Comparison of ENCODE assay signal across 9 mouse cellular contexts in genomic region chr9:109039681-109040080, GRCm38 (mm10). TPM values are rescaled to one million over a fixed set of nuclear protein-coding genes. Genes with fewer than 3 reads are reported as not detected.
DNase-seq lines count a peak whose midpoint lies in the region; ATAC-seq and TF ChIP-seq lines count a peak whose summit lies in the region.
"Had no signal": no experiment of that assay in that cellular context is flagged by ENCODE, and none has a peak within 500 bp of the region (broad histone marks: within the 10 kb centered on the region; RNA-seq: fewer than 3 reads in every experiment).

No protein-coding gene starts in this region.

- peak overlapping the region; percentile 66 for H3K4me2 ChIP-seq in lung, embryonic 15.5 days
- H3K4me2 ChIP-seq in myocyte (ENCODE audit: low read depth), result peak overlapping the region; percentile 73

- TF ChIP-seq CTCF in heart, adult 2 months (IDR thresholded peaks at IDR 0.05), result no peak
- no peak for TF ChIP-seq CTCF in embryonic fibroblast, embryonic 13.5 days (IDR thresholded peaks at IDR 0.05; ENCODE audit: borderline replicate concordance, insufficient read depth, low read length)

- no peak for ATAC-seq in lung, embryonic 15.5 days (ENCODE audit: borderline replicate concordance, extremely low read depth, low FRiP score, low TSS enrichment)

- peaks cover 17% of the 10 kb centered on the region for H3K4me1 ChIP-seq in heart, adult 2 months (ENCODE audit: control insufficient read depth, insufficient read depth, low read length)
- H3K4me1 ChIP-seq in lung, embryonic 15.5 days, result peaks cover 30% of the 10 kb centered on the region
- H3K4me1 ChIP-seq in embryonic fibroblast, embryonic 13.5 days (ENCODE audit: control insufficient read depth, insufficient read depth, low read length), result peaks cover 17% of the 10 kb centered on the region; the same call in 1 of the 2 replicates

- H3K27ac ChIP-seq in heart, adult 2 months, result peak overlapping the region; percentile 97
- H3K27ac ChIP-seq in lung, embryonic 15.5 days, result no peak overlapping the region
- no peak overlapping the region for H3K27ac ChIP-seq in embryonic fibroblast, embryonic 13.5 days (ENCODE audit: insufficient read depth, low read length)

- no peaks in the 10 kb centered on the region for H3K9me3 ChIP-seq in lung, embryonic 15.5 days

- no peaks in the 10 kb centered on the region for H3K79me2 ChIP-seq in heart, adult 2 months (replicated peaks; ENCODE audit: control insufficient read depth, insufficient read depth, low read length)
- peaks cover 16% of the 10 kb centered on the region for H3K79me2 ChIP-seq in myocyte (ENCODE audit: control insufficient read depth, insufficient read depth)

- TF ChIP-seq POLR2A in heart, adult 2 months (IDR thresholded peaks at IDR 0.05; ENCODE audit: insufficient read depth, low read depth, low read length), result no peak
- TF ChIP-seq POLR2A in embryonic fibroblast, embryonic 13.5 days (IDR thresholded peaks at IDR 0.05; ENCODE audit: low read depth, low read length), result no peak
- TF ChIP-seq POLR2A in myocyte (IDR thresholded peaks at IDR 0.05; ENCODE audit: insufficient read length, low read depth), result no peak

- 45% methylated on average over 4 of the region's 4 CpGs for WGBS in heart, adult 2 months
- WGBS in lung, embryonic 15.5 days, result 79% methylated on average over 4 of the region's 4 CpGs

- H3K36me3 ChIP-seq in heart, adult 2 months (ENCODE audit: control insufficient read depth, insufficient read depth, low read length), result peaks cover 2% of the 10 kb centered on the region; the same call in 1 of the 2 replicates
- peaks cover 3% of the 10 kb centered on the region; the same call in 1 of the 2 replicates for H3K36me3 ChIP-seq in lung, embryonic 15.5 days
- no peaks in the 10 kb centered on the region for H3K36me3 ChIP-seq in myocyte (ENCODE audit: control insufficient read depth, insufficient read depth)

- H3K9ac ChIP-seq in heart, adult 2 months (ENCODE audit: low read depth, low read length), result peak overlapping the region; percentile 36
- H3K9ac ChIP-seq in lung, embryonic 15.5 days, result peak overlapping the region; percentile 85; the same call in 1 of the 2 replicates

- H3K4me3 ChIP-seq in heart, adult 2 months, result peak overlapping the region; percentile 83
- H3K4me3 ChIP-seq in lung, embryonic 15.5 days, result peak overlapping the region; percentile 86; the same call in 1 of the 2 replicates
- peak overlapping the region; percentile 82 for H3K4me3 ChIP-seq in embryonic fibroblast, embryonic 13.5 days (ENCODE audit: insufficient read depth, low read length)
- peak overlapping the region; percentile 79 for H3K4me3 ChIP-seq in myocyte

- no peaks in the 10 kb centered on the region for H3K27me3 ChIP-seq in heart, adult 2 months (ENCODE audit: control insufficient read depth, insufficient read depth, low read length)
- H3K27me3 ChIP-seq in lung, embryonic 15.5 days, result no peaks in the 10 kb centered on the region
- no peaks in the 10 kb centered on the region for H3K27me3 ChIP-seq in myocyte (ENCODE audit: control insufficient read depth, insufficient read depth, insufficient read length)

- DNase-seq in heart, adult 2 months, result peak in 1 of 2 experiments; percentile 28
- DNase-seq in heart, postnatal 4 days, result no peak
- DNase-seq in lung, adult 18-20 months, result no peak
- no peak for DNase-seq in thymus, adult 18-20 months
- DNase-seq in left cerebral cortex, postnatal 14 days (ENCODE audit: low spot score in 2 of 2), result no peak
- DNase-seq: cerebellum, adult 8-10 months had no signal

- H3ac ChIP-seq in myocyte (ENCODE audit: control insufficient read depth, insufficient read length), result no peak overlapping the region

- intact Hi-C loops in heart, adult 2 months (cut with DNase I), result loop anchor here (1.0 to 2.0 kb wide), 2 partner anchors 20 to 39 kb away; partner anchors contain the start of gene Trex1
- intact Hi-C loops in left cerebral cortex, postnatal 14 days (cut with DNase I), result no loop called here

- TF ChIP-seq EP300 in heart, adult 2 months (IDR thresholded peaks at IDR 0.05; ENCODE audit: insufficient read depth, low read depth, low read length), result no peak

TF ChIP-seq in myocyte, 11 proteins besides CTCF, POLR2A, EP300 and RAD21:
- TF ChIP-seq MYOG (IDR thresholded peaks at IDR 0.05; ENCODE audit: control insufficient read depth in 1 of 3, insufficient read depth in 1 of 3, insufficient read length in 2 of 3, low read depth in 2 of 3) (no peak), POLR2AphosphoS2 (IDR thresholded peaks at IDR 0.05; ENCODE audit: insufficient read length, low read depth) (no peak)

RNA-seq across cellular contexts. Expression of gene Shisa5, which starts 1.3 kb away (rescaled TPM):
- total RNA-seq in heart, adult 2 months (2021), result 10 to 100 TPM; 40.3 to 43.2 TPM
- 170 and 218 TPM in 2 replicates for polyA plus RNA-seq in heart, adult 2 months (2012; rRNA removed)
- total RNA-seq in heart, postnatal 4 days (2021), result 10 to 100 TPM; 48.2 to 50.4 TPM
- polyA plus RNA-seq in lung, embryonic 15.5 days (2015; fragmentation: Nextera tagmentation; extraction: Ambion mirVana), result 83.2 and 98.3 TPM in 2 replicates
- 230 and 252 TPM in 2 replicates for polyA plus RNA-seq in embryonic fibroblast, embryonic 13.5 days (2011; ENCODE audit: insufficient read length, low read depth, missing spikeins)
- polyA plus RNA-seq in myocyte (2012; fragmentation: generic; extraction: Trizol), result 82.8 TPM
- total RNA-seq in left cerebral cortex, postnatal 14 days (2021), result 10 to 100 TPM; 68.2 to 72.6 TPM

RNA-seq across cellular contexts. Expression of gene Trex1, which starts 19.9 kb away (rescaled TPM):
- 10 to 100 TPM; 12.6 to 13.3 TPM for total RNA-seq in heart, adult 2 months (2021)
- 45.8 and 55.2 TPM in 2 replicates for polyA plus RNA-seq in heart, adult 2 months (2012; rRNA removed)
- 1 to 10 TPM; 9.1 to 9.3 TPM for total RNA-seq in heart, postnatal 4 days (2021)
- 12.7 and 14.0 TPM in 2 replicates for polyA plus RNA-seq in lung, embryonic 15.5 days (2015; fragmentation: Nextera tagmentation; extraction: Ambion mirVana)
- polyA plus RNA-seq in embryonic fibroblast, embryonic 13.5 days (2011; ENCODE audit: insufficient read length, low read depth, missing spikeins), result 8.2 and 12.8 TPM in 2 replicates
- polyA plus RNA-seq in myocyte (2012; fragmentation: generic; extraction: Trizol), result 10.0 TPM
- total RNA-seq in left cerebral cortex, postnatal 14 days (2021), result 10 to 100 TPM; 12.0 TPM

RNA-seq across cellular contexts. Expression of gene Atrip, which starts 34.2 kb away (rescaled TPM):
- total RNA-seq in heart, adult 2 months (2021), result 1 to 10 TPM; 8.0 to 9.0 TPM
- polyA plus RNA-seq in heart, adult 2 months (2012; rRNA removed), result 10.0 and 13.9 TPM in 2 replicates
- total RNA-seq in heart, postnatal 4 days (2021), result 10 to 100 TPM; 10.4 to 11.1 TPM
- polyA plus RNA-seq in lung, embryonic 15.5 days (2015; fragmentation: Nextera tagmentation; extraction: Ambion mirVana), result 26.4 and 27.0 TPM in 2 replicates
- 12.5 and 13.0 TPM in 2 replicates for polyA plus RNA-seq in embryonic fibroblast, embryonic 13.5 days (2011; ENCODE audit: insufficient read length, low read depth, missing spikeins)
- polyA plus RNA-seq in myocyte (2012; fragmentation: generic; extraction: Trizol), result 9.6 TPM
- total RNA-seq in left cerebral cortex, postnatal 14 days (2021), result 10 to 100 TPM; 28.1 to 29.0 TPM

RNA-seq across cellular contexts. Expression of gene Ccdc51, which starts 42.6 kb away (rescaled TPM):
- total RNA-seq in heart, adult 2 months (2021), result 10 to 100 TPM; 11.1 to 11.8 TPM
- 7.0 and 9.2 TPM in 2 replicates for polyA plus RNA-seq in heart, adult 2 months (2012; rRNA removed)
- total RNA-seq in heart, postnatal 4 days (2021), result 10 to 100 TPM; 11.5 to 12.2 TPM
- 11.2 and 11.5 TPM in 2 replicates for polyA plus RNA-seq in lung, embryonic 15.5 days (2015; fragmentation: Nextera tagmentation; extraction: Ambion mirVana)
- 4.6 TPM in 2 replicates for polyA plus RNA-seq in embryonic fibroblast, embryonic 13.5 days (2011; ENCODE audit: insufficient read length, low read depth, missing spikeins)
- 13.8 TPM for polyA plus RNA-seq in myocyte (2012; fragmentation: generic; extraction: Trizol)
- 1 to 10 TPM; 5.9 to 8.4 TPM for total RNA-seq in left cerebral cortex, postnatal 14 days (2021)

RNA-seq across cellular contexts. Expression of gene Tma7, which starts 42.7 kb away (rescaled TPM):
- total RNA-seq in heart, adult 2 months (2021), result 100 to 1,000 TPM; 218 to 235 TPM
- polyA plus RNA-seq in heart, adult 2 months (2012; rRNA removed), result 41.4 and 59.3 TPM in 2 replicates
- total RNA-seq in heart, postnatal 4 days (2021), result 100 to 1,000 TPM; 294 to 307 TPM
- 519 and 556 TPM in 2 replicates for polyA plus RNA-seq in lung, embryonic 15.5 days (2015; fragmentation: Nextera tagmentation; extraction: Ambion mirVana)
- polyA plus RNA-seq in embryonic fibroblast, embryonic 13.5 days (2011; ENCODE audit: insufficient read length, low read depth, missing spikeins), result 411 and 552 TPM in 2 replicates
- 271 TPM for polyA plus RNA-seq in myocyte (2012; fragmentation: generic; extraction: Trizol)
- 100 to 1,000 TPM; 368 to 387 TPM for total RNA-seq in left cerebral cortex, postnatal 14 days (2021)
